Mouse (Mus musculus) megakaryocyte progenitor cell, adult 5-6 weeks (primary cell): ENCODE results near the gene Cmtm2b. TPM values are rescaled to one million over a fixed set of nuclear protein-coding genes. Genes with fewer than 3 reads are reported as not detected.

Experiments
- ATAC-seq: replicated peaks from 2 replicates; pipeline ENCODE4 v1.8.0; 2016; ENCODE audit warnings: mild to moderate bottlenecking, moderate TSS enrichment, inconsistent platforms; ENCODE audit not compliant: poor library complexity
- total RNA-seq, 2 experiments: library from RNA; stranded (forward) in 1 of 2; stranded (reverse) in 1 of 2; fragments of 157-497, 149-512 nt in 1 of 2; fragments of 200-1000 nt in 1 of 2; gene quantifications; 2 replicates each; pipeline versions ENCODE4 v1.2.3 to v1.2.4; 2015 to 2017

Gene Cmtm2b
- total RNA-seq, 2 experiments from 2014 or later, result not detected

GRCm38 (mm10) chr8:104341678-104342077, 19.6 kb downstream of the Cmtm2b start:
- ATAC-seq, result no peak

DNA sequence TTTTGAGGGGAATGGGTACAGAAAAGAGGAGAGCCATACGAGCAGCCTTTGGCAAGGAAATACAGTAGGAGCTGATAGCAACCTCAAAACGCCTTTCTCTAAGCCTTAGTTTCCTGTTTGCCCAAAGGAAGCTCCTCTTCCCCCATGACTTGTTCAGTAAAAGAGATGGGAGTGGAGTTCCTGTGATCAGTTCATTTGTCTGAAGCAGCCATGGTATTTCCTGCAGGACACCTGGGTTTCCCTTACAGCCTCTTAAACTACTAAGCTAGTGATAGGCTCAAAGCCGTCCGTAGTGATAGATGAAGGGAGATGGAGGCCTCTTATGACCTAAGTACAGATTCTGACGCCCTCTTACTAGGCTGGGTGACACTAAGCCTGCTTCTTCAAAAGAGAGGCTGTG, 20.4 kb downstream of the Cmtm2b start:
- ATAC-seq, result no peak

GRCm38 (mm10) chr8:104343957-104344356, 21.9 kb downstream of the Cmtm2b start:
- peak; percentile 57 for ATAC-seq

DNA sequence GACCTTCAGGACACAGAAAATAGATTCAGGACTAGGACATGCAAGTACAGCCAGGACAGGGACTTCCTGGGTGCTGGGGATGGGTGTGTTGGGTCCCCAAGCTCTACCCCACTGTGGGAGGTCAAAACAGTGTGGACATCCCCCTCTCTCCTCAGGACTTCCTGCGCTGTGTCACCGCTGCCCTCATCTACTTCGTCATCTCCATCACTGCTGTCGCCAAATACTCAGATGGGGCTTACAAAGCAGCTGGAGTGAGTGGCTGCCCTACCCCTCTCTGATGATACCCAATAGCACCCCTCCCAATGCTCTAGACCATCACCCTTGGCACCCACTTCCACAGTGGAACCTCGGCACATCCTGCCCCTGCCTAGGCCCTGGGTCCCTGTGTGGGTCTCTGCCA, 22.6 kb downstream of the Cmtm2b start:
- ATAC-seq, result no peak

DNA sequence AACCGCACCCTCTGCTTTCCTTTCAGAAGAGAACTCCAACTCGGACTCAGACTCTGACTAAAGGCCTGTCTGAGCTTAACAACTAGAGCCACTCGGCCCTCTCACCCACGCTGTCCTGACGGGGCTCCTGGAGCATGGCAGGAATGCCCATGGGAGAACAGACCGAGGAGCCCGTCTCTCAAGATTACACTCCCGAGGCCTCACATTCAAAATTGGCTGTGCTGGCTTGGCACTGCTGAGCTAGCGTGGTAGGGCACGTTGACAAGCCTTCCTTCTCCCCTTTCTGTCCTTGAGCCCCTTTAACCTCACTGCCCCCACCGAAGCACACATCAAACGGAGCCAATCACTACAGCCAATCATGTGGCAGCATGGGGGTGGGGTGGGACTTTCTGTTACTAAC, 24.7 kb downstream of the Cmtm2b start:
- ATAC-seq, result no peak

DNA sequence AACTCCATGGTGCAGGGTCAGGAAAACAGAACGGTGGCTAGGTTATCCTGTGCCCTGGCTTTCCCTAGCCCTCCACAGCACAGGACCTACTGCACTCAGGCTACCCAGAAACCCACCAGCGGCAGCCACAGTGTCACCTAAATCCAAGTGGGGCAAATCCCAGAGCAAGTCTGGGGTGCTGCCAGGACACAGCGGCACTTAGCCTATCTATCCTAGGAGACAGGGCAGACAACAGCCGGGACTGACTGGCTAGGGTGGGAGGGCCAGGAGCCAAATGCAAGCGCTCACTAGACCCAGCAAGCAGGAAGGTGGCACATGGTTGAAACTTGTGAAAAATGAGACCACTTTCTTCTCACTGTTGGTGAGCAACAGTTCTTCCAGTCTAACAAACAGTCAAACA, 26.9 kb downstream of the Cmtm2b start:
- ATAC-seq, result no peak

GRCm38 (mm10) chr8:104350047-104350446, 28.0 kb downstream of the Cmtm2b start:
- no peak for ATAC-seq

GRCm38 (mm10) chr8:104353186-104353585, 31.2 kb downstream of the Cmtm2b start:
- ATAC-seq, result peak; percentile 76

- no peak for ATAC-seq
These were observed 32.5 kb downstream of the Cmtm2b start for GRCm38 (mm10) chr8:104354504-104354903.

GRCm38 (mm10) chr8:104358637-104359036, 36.6 kb downstream of the Cmtm2b start:
- no peak for ATAC-seq

DNA sequence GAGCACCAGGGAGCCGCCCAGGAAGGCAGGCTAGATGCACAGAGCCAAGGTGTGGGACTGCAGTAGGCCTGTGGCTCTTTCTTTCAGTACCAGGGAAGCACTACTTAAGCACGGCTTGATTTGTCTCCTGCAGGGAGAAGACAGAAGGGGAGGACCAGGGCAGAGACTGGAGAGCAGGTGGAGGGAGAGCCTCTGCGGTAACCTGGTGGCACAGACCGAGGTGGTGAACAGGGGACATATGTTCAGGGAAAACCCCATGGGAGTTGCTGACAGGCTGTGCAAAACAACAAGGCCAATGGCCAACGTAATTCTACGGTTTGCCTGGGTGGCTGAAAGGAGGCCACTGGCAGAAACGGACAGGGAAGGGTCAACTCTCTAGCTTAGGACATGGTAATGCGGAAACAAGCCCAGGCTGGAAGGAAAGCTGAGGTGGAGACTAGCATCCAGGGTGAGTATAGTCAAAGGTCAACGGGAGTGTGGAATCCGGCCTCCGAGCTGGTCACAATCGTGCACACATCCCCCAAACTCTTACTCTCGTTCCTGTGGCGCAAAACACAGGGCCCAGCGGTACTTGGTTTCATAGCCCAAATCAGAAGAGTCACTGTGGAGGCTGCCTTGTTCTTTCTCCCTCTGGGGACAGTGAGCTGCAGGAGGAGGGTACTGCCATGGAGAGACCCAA, 37.9 kb downstream of the Cmtm2b start:
- ATAC-seq, result no peak

DNA sequence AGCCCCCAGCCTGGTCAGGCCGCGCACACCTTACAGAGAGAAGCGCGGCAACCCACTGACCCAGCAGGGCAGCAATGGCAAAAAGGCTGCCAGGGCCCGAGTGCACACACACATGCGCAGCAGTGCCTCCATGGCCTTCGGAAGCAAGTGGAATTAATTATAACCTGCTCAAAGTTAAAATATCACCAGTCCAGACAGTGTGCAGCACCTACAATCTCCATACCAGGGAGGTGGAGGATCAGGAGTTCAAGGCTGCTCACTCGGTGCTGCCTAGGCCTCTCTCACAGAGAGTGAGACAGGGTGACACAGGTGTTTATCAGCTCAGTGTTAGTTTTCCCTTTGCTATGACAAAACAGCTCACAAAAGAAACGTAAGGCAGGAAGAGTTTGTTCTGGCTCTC, 43.7 kb downstream of the Cmtm2b start:
- no peak for ATAC-seq

DNA sequence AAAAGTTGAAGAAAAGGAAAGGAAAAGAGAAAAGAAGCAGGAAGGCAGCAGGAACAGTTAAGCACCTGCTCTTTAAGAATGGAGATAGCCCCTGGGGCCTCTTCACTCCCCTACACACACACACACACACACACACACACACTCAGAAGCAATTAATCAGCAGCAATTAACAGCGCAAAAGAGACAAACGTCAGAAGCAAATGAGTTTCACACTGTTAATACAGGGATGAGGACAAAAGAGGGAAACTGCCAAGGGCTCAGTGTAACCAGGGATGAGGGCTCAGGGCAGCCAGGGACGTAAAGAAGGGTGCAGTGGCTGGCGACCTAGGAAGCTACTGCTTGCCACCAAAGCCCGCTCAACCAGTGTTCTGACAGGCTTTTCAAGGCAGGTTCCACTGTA, 45.4 kb downstream of the Cmtm2b start:
- ATAC-seq, result no peak

- no peak for ATAC-seq
These were observed 47.6 kb downstream of the Cmtm2b start for GRCm38 (mm10) chr8:104369591-104369990.

DNA sequence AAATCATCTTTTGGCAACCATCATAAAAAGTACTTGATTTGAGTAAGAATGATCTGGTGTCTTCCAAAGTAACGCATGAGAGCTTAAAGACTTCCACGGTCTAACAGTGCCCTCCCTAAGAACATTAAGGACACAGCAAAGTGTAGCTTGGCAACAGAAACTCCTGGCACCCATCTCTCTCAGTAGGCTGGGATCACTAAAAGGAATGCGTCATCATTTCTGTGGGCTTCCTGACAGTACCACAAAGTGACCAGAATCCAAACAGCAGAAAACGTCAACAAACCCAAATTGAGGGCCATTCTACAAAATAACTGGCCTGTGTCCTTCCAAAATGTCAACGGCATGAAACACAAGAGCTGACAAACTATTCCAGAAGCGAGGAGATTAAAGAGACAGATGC, 48.0 kb downstream of the Cmtm2b start:
- no peak for ATAC-seq

GRCm38 (mm10) chr8:104371121-104371520, 49.1 kb downstream of the Cmtm2b start:
- no peak for ATAC-seq

- ATAC-seq, result peak; percentile 39
These were observed 51.7 kb downstream of the Cmtm2b start for GRCm38 (mm10) chr8:104373779-104374178.

DNA sequence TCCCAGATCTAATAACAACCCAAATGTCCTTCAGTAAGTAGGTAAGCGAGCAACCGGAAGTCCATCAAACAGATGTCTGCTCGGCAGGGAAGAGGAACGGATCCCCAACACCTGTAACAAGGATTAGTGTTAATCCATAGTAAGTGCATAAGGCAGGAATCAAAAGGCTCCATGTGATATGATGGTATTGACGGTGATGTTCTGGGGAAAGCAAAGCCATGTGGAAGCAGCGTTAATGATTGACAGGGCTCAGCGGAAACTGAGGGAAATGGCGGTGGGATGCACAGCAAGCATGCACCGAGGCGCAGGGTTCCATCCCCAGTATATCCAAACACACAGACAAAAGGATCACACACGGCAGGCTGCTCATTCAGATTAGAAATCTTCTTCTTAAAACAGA, 52.2 kb downstream of the Cmtm2b start:
- ATAC-seq, result no peak

GRCm38 (mm10) chr8:104374864-104375846, 53.1 kb downstream of the Cmtm2b start:
- ATAC-seq, result no peak

DNA sequence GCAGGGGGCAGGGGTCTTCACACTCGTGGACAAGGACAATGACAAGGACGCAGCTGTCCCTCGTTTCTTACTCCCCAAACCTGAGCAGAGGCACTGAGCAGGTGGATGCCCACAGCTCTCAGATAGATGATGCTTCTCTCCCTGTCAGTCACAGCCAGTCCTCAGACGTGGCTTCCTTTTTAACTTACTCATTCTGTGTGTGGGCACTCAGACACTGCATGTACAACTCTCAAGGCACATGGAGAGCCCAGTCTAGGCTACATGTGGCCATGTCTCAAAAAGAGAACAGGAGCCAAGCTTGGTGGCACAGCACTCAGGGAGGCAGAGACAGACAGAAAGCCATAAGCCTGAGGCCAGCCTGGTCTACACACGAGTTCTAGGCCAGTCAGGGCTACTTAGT, 53.9 kb downstream of the Cmtm2b start:
- ATAC-seq, result no peak

DNA sequence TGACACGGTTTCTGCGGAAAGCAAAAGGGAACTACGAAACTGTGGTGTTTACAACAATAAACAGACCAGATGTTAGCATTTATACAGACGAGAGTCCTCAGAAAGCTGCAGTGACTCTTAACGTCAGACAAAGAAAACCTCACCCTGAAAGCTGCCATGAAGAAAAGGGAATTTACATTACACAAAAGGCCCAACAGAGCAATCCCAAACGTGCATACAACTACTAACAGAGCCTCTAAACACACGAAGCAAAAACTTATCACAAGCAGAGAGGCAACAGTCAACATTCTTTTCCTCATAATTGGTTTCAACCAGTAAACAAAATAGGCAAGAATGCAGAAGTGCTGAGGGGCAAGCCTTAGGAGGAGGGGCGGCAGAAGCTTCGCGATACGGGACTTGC, 54.6 kb downstream of the Cmtm2b start:
- no peak for ATAC-seq

DNA sequence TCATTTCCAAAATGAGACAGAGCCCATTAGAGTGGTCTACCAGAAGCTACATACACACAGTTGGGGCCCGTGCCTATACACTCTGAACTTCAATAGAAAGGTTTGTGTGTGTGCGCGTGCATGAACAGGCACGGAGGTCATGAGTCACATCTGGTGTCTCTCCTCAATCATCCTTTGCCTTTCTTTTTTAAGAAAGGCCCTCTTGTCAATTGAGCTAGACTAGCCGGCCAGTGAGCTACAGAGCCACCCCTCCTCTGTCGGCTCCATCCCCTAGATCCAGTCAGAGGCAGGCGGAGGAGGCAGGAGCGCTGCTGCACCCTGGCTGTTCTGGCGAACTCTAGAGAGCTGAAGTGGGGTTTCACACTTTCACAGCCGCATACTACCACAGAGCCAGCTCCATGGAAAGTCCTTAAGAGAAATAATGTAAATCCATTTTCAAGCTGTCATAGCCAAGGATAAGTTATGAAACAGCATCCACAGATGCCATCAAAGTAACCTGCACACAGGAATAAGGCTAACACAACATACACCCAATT, 57.3 kb downstream of the Cmtm2b start:
- no peak for ATAC-seq
